Mouse (Mus musculus): ENCODE data around the gene Zbtb16. TPM values are rescaled to one million over a fixed set of nuclear protein-coding genes. Genes with fewer than 3 reads are reported as not detected.

The Zbtb16 gene
- polyA plus RNA-seq, 1 experiment from 2014 or later, result 1.9 TPM

GRCm38 (mm10) chr9:48638176-48638803, 197.7 kb downstream of the Zbtb16 start:
- Histone ChIP-seq H3K9ac (ENCODE audit: low read depth, low read length) (no peak overlapping the region), H3K4me2 (ENCODE audit: low read depth, low read length) (no peak overlapping the region), H3K4me3 (ENCODE audit: low read length) (no peak overlapping the region), H3K36me3 (ENCODE audit: control insufficient read depth, insufficient read depth, low read length) (no peaks in the 10 kb centered on the region), H3K27me3 (replicated peaks; ENCODE audit: control insufficient read depth, insufficient read depth, low read length) (no peaks in the 10 kb centered on the region), H3K9me3 (ENCODE audit: control insufficient read depth, low read length) (no peaks in the 10 kb centered on the region), H3K4me1 (ENCODE audit: control insufficient read depth, insufficient read depth, low read length) (no peaks in the 10 kb centered on the region), H3K27ac (ENCODE audit: low read length) (no peak overlapping the region)
- 52% methylated on average over 15 of the region's 15 CpGs for WGBS
- no peak for ATAC-seq

GRCm38 (mm10) chr9:48637161-48637560, 198.9 kb downstream of the Zbtb16 start:
- no peak overlapping the region for H3K4me3 ChIP-seq (ENCODE audit: low read length)
- no peak overlapping the region for H3K4me2 ChIP-seq (ENCODE audit: low read depth, low read length)
- no peak overlapping the region for H3K9ac ChIP-seq (ENCODE audit: low read depth, low read length)
- H3K27ac ChIP-seq (ENCODE audit: low read length), result no peak overlapping the region
- H3K4me1 ChIP-seq (ENCODE audit: control insufficient read depth, insufficient read depth, low read length), result no peaks in the 10 kb centered on the region
- H3K9me3 ChIP-seq (ENCODE audit: control insufficient read depth, low read length), result no peaks in the 10 kb centered on the region
- no peaks in the 10 kb centered on the region for H3K27me3 ChIP-seq (replicated peaks; ENCODE audit: control insufficient read depth, insufficient read depth, low read length)
- no peaks in the 10 kb centered on the region for H3K36me3 ChIP-seq (ENCODE audit: control insufficient read depth, insufficient read depth, low read length)
- no peak for ATAC-seq
- 91% methylated on average over 7 of the region's 7 CpGs for WGBS

- Histone ChIP-seq H3K4me2 (ENCODE audit: low read depth, low read length) (no peak overlapping the region), H3K9me3 (ENCODE audit: control insufficient read depth, low read length) (no peaks in the 10 kb centered on the region)
Observed at GRCm38 (mm10) chr9:48635576-48636350, 200.3 kb downstream of the Zbtb16 start.

GRCm38 (mm10) chr9:48633147-48633546, 202.9 kb downstream of the Zbtb16 start:
- no peak for ATAC-seq
- Histone ChIP-seq H3K27me3 (replicated peaks; ENCODE audit: control insufficient read depth, insufficient read depth, low read length) (no peaks in the 10 kb centered on the region), H3K9me3 (ENCODE audit: control insufficient read depth, low read length) (no peaks in the 10 kb centered on the region), H3K9ac (ENCODE audit: low read depth, low read length) (no peak overlapping the region), H3K4me3 (ENCODE audit: low read length) (no peak overlapping the region), H3K27ac (ENCODE audit: low read length) (no peak overlapping the region), H3K36me3 (ENCODE audit: control insufficient read depth, insufficient read depth, low read length) (no peaks in the 10 kb centered on the region), H3K4me1 (ENCODE audit: control insufficient read depth, insufficient read depth, low read length) (no peaks in the 10 kb centered on the region), H3K4me2 (ENCODE audit: low read depth, low read length) (no peak overlapping the region)
- WGBS, result 80% methylated on average over 6 of the region's 6 CpGs

More at GRCm38 (mm10) chr9:48635576-48636350, 200.3 kb downstream of the Zbtb16 start:
- no peaks in the 10 kb centered on the region for H3K27me3 ChIP-seq (replicated peaks; ENCODE audit: control insufficient read depth, insufficient read depth, low read length)
- no peak overlapping the region for H3K4me3 ChIP-seq (ENCODE audit: low read length)
- H3K4me1 ChIP-seq (ENCODE audit: control insufficient read depth, insufficient read depth, low read length), result no peaks in the 10 kb centered on the region
- 36% methylated on average over 18 of the region's 18 CpGs for WGBS
- H3K27ac ChIP-seq (ENCODE audit: low read length), result no peak overlapping the region
- H3K9ac ChIP-seq (ENCODE audit: low read depth, low read length), result no peak overlapping the region
- H3K36me3 ChIP-seq (ENCODE audit: control insufficient read depth, insufficient read depth, low read length), result no peaks in the 10 kb centered on the region
- ATAC-seq, result no peak

GRCm38 (mm10) chr9:48619268-48619667, 216.8 kb downstream of the Zbtb16 start:
- ATAC-seq, result no peak
- H3K4me2 ChIP-seq (ENCODE audit: low read depth, low read length), result no peak overlapping the region
- no peaks in the 10 kb centered on the region for H3K9me3 ChIP-seq (ENCODE audit: control insufficient read depth, low read length)
- H3K4me3 ChIP-seq (ENCODE audit: low read length), result no peak overlapping the region
- 82% methylated on average over 1 of the region's 1 CpGs for WGBS
- H3K36me3 ChIP-seq (ENCODE audit: control insufficient read depth, insufficient read depth, low read length), result no peaks in the 10 kb centered on the region
- no peaks in the 10 kb centered on the region for H3K27me3 ChIP-seq (replicated peaks; ENCODE audit: control insufficient read depth, insufficient read depth, low read length)
- H3K9ac ChIP-seq (ENCODE audit: low read depth, low read length), result no peak overlapping the region
- H3K27ac ChIP-seq (ENCODE audit: low read length), result no peak overlapping the region
- H3K4me1 ChIP-seq (ENCODE audit: control insufficient read depth, insufficient read depth, low read length), result no peaks in the 10 kb centered on the region

GRCm38 (mm10) chr9:48618589-48618988, 217.4 kb downstream of the Zbtb16 start:
- Histone ChIP-seq H3K9me3 (ENCODE audit: control insufficient read depth, low read length) (no peaks in the 10 kb centered on the region), H3K4me2 (ENCODE audit: low read depth, low read length) (peak overlapping the region; percentile 2; the same call in 1 of the 2 replicates), H3K27ac (ENCODE audit: low read length) (no peak overlapping the region), H3K9ac (ENCODE audit: low read depth, low read length) (peak overlapping the region; percentile 7; the same call in 1 of the 2 replicates), H3K27me3 (replicated peaks; ENCODE audit: control insufficient read depth, insufficient read depth, low read length) (no peaks in the 10 kb centered on the region), H3K4me1 (ENCODE audit: control insufficient read depth, insufficient read depth, low read length) (no peaks in the 10 kb centered on the region), H3K4me3 (ENCODE audit: low read length) (no peak overlapping the region), H3K36me3 (ENCODE audit: control insufficient read depth, insufficient read depth, low read length) (no peaks in the 10 kb centered on the region)
- no peak for ATAC-seq
- WGBS, result 21% methylated on average over 6 of the region's 6 CpGs

- H3K27ac ChIP-seq (ENCODE audit: low read length), result no peak overlapping the region
- no peak for ATAC-seq
- H3K9ac ChIP-seq (ENCODE audit: low read depth, low read length), result no peak overlapping the region
- H3K9me3 ChIP-seq (ENCODE audit: control insufficient read depth, low read length), result no peaks in the 10 kb centered on the region
- no peaks in the 10 kb centered on the region for H3K36me3 ChIP-seq (ENCODE audit: control insufficient read depth, insufficient read depth, low read length)
- 77% methylated on average over 8 of the region's 8 CpGs for WGBS
- no peaks in the 10 kb centered on the region for H3K27me3 ChIP-seq (replicated peaks; ENCODE audit: control insufficient read depth, insufficient read depth, low read length)
- no peak overlapping the region for H3K4me3 ChIP-seq (ENCODE audit: low read length)
- H3K4me2 ChIP-seq (ENCODE audit: low read depth, low read length), result no peak overlapping the region
- no peaks in the 10 kb centered on the region for H3K4me1 ChIP-seq (ENCODE audit: control insufficient read depth, insufficient read depth, low read length)
Observed at GRCm38 (mm10) chr9:48618111-48618510, 217.9 kb downstream of the Zbtb16 start.

GRCm38 (mm10) chr9:48617511-48618010, 218.5 kb downstream of the Zbtb16 start:
- H3K4me2 ChIP-seq (ENCODE audit: low read depth, low read length), result no peak overlapping the region
- no peaks in the 10 kb centered on the region for H3K36me3 ChIP-seq (ENCODE audit: control insufficient read depth, insufficient read depth, low read length)
- WGBS, result 86% methylated on average over 3 of the region's 3 CpGs
- ATAC-seq, result no peak
- no peaks in the 10 kb centered on the region for H3K9me3 ChIP-seq (ENCODE audit: control insufficient read depth, low read length)
- no peak overlapping the region for H3K9ac ChIP-seq (ENCODE audit: low read depth, low read length)
- H3K4me3 ChIP-seq (ENCODE audit: low read length), result no peak overlapping the region
- H3K27me3 ChIP-seq (replicated peaks; ENCODE audit: control insufficient read depth, insufficient read depth, low read length), result no peaks in the 10 kb centered on the region
- H3K4me1 ChIP-seq (ENCODE audit: control insufficient read depth, insufficient read depth, low read length), result no peaks in the 10 kb centered on the region
- no peak overlapping the region for H3K27ac ChIP-seq (ENCODE audit: low read length)

- no peak for ATAC-seq
- H3K9me3 ChIP-seq (ENCODE audit: control insufficient read depth, low read length), result no peaks in the 10 kb centered on the region
- H3K4me2 ChIP-seq (ENCODE audit: low read depth, low read length), result no peak overlapping the region
- H3K27ac ChIP-seq (ENCODE audit: low read length), result no peak overlapping the region
- H3K4me3 ChIP-seq (ENCODE audit: low read length), result no peak overlapping the region
- H3K9ac ChIP-seq (ENCODE audit: low read depth, low read length), result no peak overlapping the region
- H3K27me3 ChIP-seq (replicated peaks; ENCODE audit: control insufficient read depth, insufficient read depth, low read length), result no peaks in the 10 kb centered on the region
- no peaks in the 10 kb centered on the region for H3K36me3 ChIP-seq (ENCODE audit: control insufficient read depth, insufficient read depth, low read length)
- WGBS, result 72% methylated on average over 4 of the region's 4 CpGs
- no peaks in the 10 kb centered on the region for H3K4me1 ChIP-seq (ENCODE audit: control insufficient read depth, insufficient read depth, low read length)
Observed at GRCm38 (mm10) chr9:48613221-48613620, 222.8 kb downstream of the Zbtb16 start.
